Mouse (Mus musculus): ENCODE data around the gene P4hb. TPM values are rescaled to one million over a fixed set of nuclear protein-coding genes. Genes with fewer than 3 reads are reported as not detected.

P4hb gene
- total RNA-seq, 2 experiments from 2014 or later, result 187 to 203 TPM

- DNase-seq, result no peak
- intact Hi-C loops (cut with DNase I), result no loop called here
Measured at GRCm38 (mm10) chr11:120542376-120542775, 30.7 kb downstream of the P4hb start.

GRCm38 (mm10) chr11:120541907-120542306 lies 31.1 kb downstream of the P4hb start:
- intact Hi-C loops (cut with DNase I), result no loop called here
- peak; percentile 43 for DNase-seq

GRCm38 (mm10) chr11:120539285-120540014 lies 33.6 kb downstream of the P4hb start:
- DNase-seq, result peak; percentile 76
- intact Hi-C loops (cut with DNase I), result no loop called here

- DNase-seq, result no peak
- intact Hi-C loops (cut with DNase I), result no loop called here
Measured at GRCm38 (mm10) chr11:120538955-120539284, 34.1 kb downstream of the P4hb start.

GRCm38 (mm10) chr11:120538485-120538884 lies 34.6 kb downstream of the P4hb start:
- peak; percentile 95 for DNase-seq
- intact Hi-C loops (cut with DNase I), result no loop called here

GRCm38 (mm10) chr11:120535804-120536203 lies 37.2 kb downstream of the P4hb start:
- intact Hi-C loops (cut with DNase I), result no loop called here

GRCm38 (mm10) chr11:120535145-120535544 lies 37.9 kb downstream of the P4hb start:
- intact Hi-C loops (cut with DNase I), result no loop called here
- no peak for DNase-seq

More at GRCm38 (mm10) chr11:120535804-120536203, 37.2 kb downstream of the P4hb start:
- DNase-seq, result no peak

- intact Hi-C loops (cut with DNase I), result no loop called here
- DNase-seq, result no peak
Measured at GRCm38 (mm10) chr11:120534093-120534492, 39.0 kb downstream of the P4hb start.

- DNase-seq, result no peak
- intact Hi-C loops (cut with DNase I), result no loop called here
Measured at GRCm38 (mm10) chr11:120531646-120532045, 41.4 kb downstream of the P4hb start.

- intact Hi-C loops (cut with DNase I), result no loop called here
- DNase-seq, result no peak
Measured at GRCm38 (mm10) chr11:120530085-120530964, 42.7 kb downstream of the P4hb start, which contains the start of gene Gcgr. Gene Gcgr, plus strand, starts transcription at chr11:120530699.

- no peak for DNase-seq
Measured at GRCm38 (mm10) chr11:120528903-120529302, 44.1 kb downstream of the P4hb start.

GRCm38 (mm10) chr11:120527690-120528354 lies 45.2 kb downstream of the P4hb start:
- no peak for DNase-seq
- intact Hi-C loops (cut with DNase I), result no loop called here

More at GRCm38 (mm10) chr11:120528903-120529302, 44.1 kb downstream of the P4hb start:
- intact Hi-C loops (cut with DNase I), result no loop called here

GRCm38 (mm10) chr11:120525959-120526358 lies 47.1 kb downstream of the P4hb start:
- intact Hi-C loops (cut with DNase I), result no loop called here
- no peak for DNase-seq

GRCm38 (mm10) chr11:120522581-120522980 lies 50.5 kb downstream of the P4hb start:
- no peak for DNase-seq
- intact Hi-C loops (cut with DNase I), result no loop called here

- intact Hi-C loops (cut with DNase I), result no loop called here
- DNase-seq, result peak; percentile 87
Measured at GRCm38 (mm10) chr11:120520967-120521540, 52.0 kb downstream of the P4hb start.

- no peak for DNase-seq
Measured at GRCm38 (mm10) chr11:120520498-120520897, 52.6 kb downstream of the P4hb start.

GRCm38 (mm10) chr11:120519738-120520137 lies 53.3 kb downstream of the P4hb start:
- intact Hi-C loops (cut with DNase I), result loop anchor here (5.0 kb wide), 1 partner anchor 48 kb away; no protein-coding TSS in a partner anchor
- no peak for DNase-seq

More at GRCm38 (mm10) chr11:120520498-120520897, 52.6 kb downstream of the P4hb start:
- intact Hi-C loops (cut with DNase I), result no loop called here

GRCm38 (mm10) chr11:120518558-120518957 lies 54.5 kb downstream of the P4hb start:
- intact Hi-C loops (cut with DNase I), result loop anchor here (5.0 kb wide), 1 partner anchor 49 kb away; no protein-coding TSS in a partner anchor
- no peak for DNase-seq

- DNase-seq, result no peak
- intact Hi-C loops (cut with DNase I), result loop anchor here (5.0 kb wide), 1 partner anchor 49 kb away; no protein-coding TSS in a partner anchor
Measured at GRCm38 (mm10) chr11:120518027-120518426, 55.0 kb downstream of the P4hb start.

- no peak for DNase-seq
- intact Hi-C loops (cut with DNase I), result loop anchor here (5.0 kb wide), 1 partner anchor 50 kb away; no protein-coding TSS in a partner anchor
Measured at GRCm38 (mm10) chr11:120517147-120517546, 55.9 kb downstream of the P4hb start.
